Mouse (Mus musculus) embryonic facial prominence, embryonic 14.5 days (tissue): ENCODE measurements around the gene Ephb4. TPM values are rescaled to one million over a fixed set of nuclear protein-coding genes. Genes with fewer than 3 reads are reported as not detected.

Experiments used
- ATAC-seq: fragments of 200-750 bp; cut with Nextera tagmentation; 2 replicates; pipeline ENCODE4 v1.8.0; 2017; ENCODE audit warnings: low read depth, moderate number of reproducible peaks, moderate TSS enrichment
- DNase-seq: peaks from one replicate; pipeline ENCODE4 v3.0.0-alpha.2; 2015; ENCODE audit warnings: low spot score
- H3K27ac ChIP-seq: fragments of 300-500 bp; sonication (generic); replicated peaks from 2 replicates; pipeline ENCODE4 v1.5.1; 2014; ENCODE audit warnings: low read depth, mild to moderate bottlenecking, low read length, moderate library complexity
- H3K27me3 ChIP-seq: fragments of 300-500 bp; sonication (generic); replicated peaks from 2 replicates; pipeline ENCODE4 v1.6.1; 2014; ENCODE audit warnings: low read length; ENCODE audit not compliant: control insufficient read depth, insufficient read depth
- H3K36me3 ChIP-seq: fragments of 300-500 bp; sonication (generic); 2 replicates; pipeline ENCODE4 v1.6.1; 2014; ENCODE audit warnings: low read length, mixed read lengths; ENCODE audit not compliant: control insufficient read depth, insufficient read depth
- H3K4me1 ChIP-seq: fragments of 300-500 bp; sonication (generic); 2 replicates; pipeline ENCODE4 v1.6.1; 2014; ENCODE audit warnings: antibody characterized with exemption, low read length; ENCODE audit not compliant: control insufficient read depth, insufficient read depth
- H3K4me2 ChIP-seq: fragments of 300-500 bp; sonication (generic); 2 replicates; pipeline ENCODE4 v1.6.1; 2014; ENCODE audit warnings: low read depth, mild to moderate bottlenecking, low read length, moderate library complexity, mixed read lengths
- H3K4me3 ChIP-seq: fragments of 300-500 bp; sonication (generic); 2 replicates; pipeline ENCODE4 v1.5.1; 2014; ENCODE audit warnings: low read depth, mild to moderate bottlenecking, low read length
- H3K9ac ChIP-seq: fragments of 300-500 bp; sonication (generic); 2 replicates; pipeline ENCODE4 v1.6.1; 2014; ENCODE audit warnings: low read depth, mild to moderate bottlenecking, low read length, moderate library complexity, mixed read lengths
- H3K9me3 ChIP-seq: fragments of 300-500 bp; sonication (generic); 2 replicates; pipeline ENCODE4 v1.6.1; 2016; ENCODE audit warnings: low read length; ENCODE audit not compliant: control insufficient read depth
- WGBS: fragments of 180-500 bp; shearing (Covaris S2); extraction: QIAGEN DNeasy Blood & Tissue Kit; methylation state at CpG from one replicate; pipeline ENCODE4 v1.1.7; 2014; 5-methylcytosine and 5-hydroxymethylcytosine counted together
- polyA plus RNA-seq: library from polyadenylated mRNA; unstranded; fragments of >200 nt; fragmentation: Nextera tagmentation; extraction: Ambion mirVana; gene quantifications from 2 replicates; pipeline ENCODE4 v1.2.1, GENCODE M21; 2014

The Ephb4 gene
- polyA plus RNA-seq, 1 experiment from 2014 or later: 57.7 TPM

GRCm38 (mm10) chr5:137332857-137333511, 16.9 kb upstream of the Ephb4 start:
- no peaks in the 10 kb centered on the region for H3K27me3 ChIP-seq
- 14% methylated on average over 15 of the region's 15 CpGs for WGBS
- H3K9ac ChIP-seq: peak overlapping the region; percentile 81
- H3K27ac ChIP-seq: no peak overlapping the region
- H3K9me3 ChIP-seq: no peaks in the 10 kb centered on the region
- DNase-seq (no peak), ATAC-seq (no peak)
- peaks cover 4% of the 10 kb centered on the region; the same call in 1 of the 2 replicates for H3K36me3 ChIP-seq
- H3K4me1 ChIP-seq: 0 out of 2 replicates have a peak, but pooled peaks cover 6% of the 10 kb centered on the region
- peak overlapping the region; percentile 70 for H3K4me3 ChIP-seq
- H3K4me2 ChIP-seq: peak overlapping the region; percentile 96

- peak within 1 kb of the TSS; percentile 81 for H3K9ac ChIP-seq
- no peaks in the 10 kb centered on the region for H3K36me3 ChIP-seq
- peak; percentile 98 for DNase-seq
- peak; percentile 89 for ATAC-seq
- peak within 1 kb of the TSS; percentile 70 for H3K4me3 ChIP-seq
- H3K4me1 ChIP-seq: 0 out of 2 replicates have a peak, but pooled peaks cover 6% of the 10 kb centered on the region
- H3K27me3 ChIP-seq: no peaks in the 10 kb centered on the region
- no peaks in the 10 kb centered on the region for H3K9me3 ChIP-seq
- H3K4me2 ChIP-seq: peak within 1 kb of the TSS; percentile 96
- no peak within 1 kb of the TSS for H3K27ac ChIP-seq
- under 1% methylated on average over 44 of the region's 44 CpGs for WGBS
Measured at GRCm38 (mm10) chr5:137333512-137334174, 16.3 kb upstream of the Ephb4 start, which contains the start of gene Slc12a9. Gene Slc12a9 (minus strand): TSS chr5:137333597.

GRCm38 (mm10) chr5:137334317-137334716, 15.6 kb upstream of the Ephb4 start:
- Histone ChIP-seq H3K9ac (no peak overlapping the region), H3K27ac (no peak overlapping the region), H3K27me3 (no peaks in the 10 kb centered on the region), H3K9me3 (no peaks in the 10 kb centered on the region), H3K4me2 (peak overlapping the region; percentile 96), H3K4me3 (peak overlapping the region; percentile 70), H3K4me1 (peaks cover 10% of the 10 kb centered on the region), H3K36me3 (no peaks in the 10 kb centered on the region)
- DNase-seq: no peak
- ATAC-seq: no peak
- 57% methylated on average over 10 of the region's 10 CpGs for WGBS

- DNase-seq: no peak
- Histone ChIP-seq H3K9me3 (no peaks in the 10 kb centered on the region), H3K4me3 (no peak overlapping the region), H3K9ac (no peak overlapping the region), H3K27me3 (no peaks in the 10 kb centered on the region), H3K4me2 (no peak overlapping the region), H3K27ac (no peak overlapping the region), H3K36me3 (no peaks in the 10 kb centered on the region), H3K4me1 (peaks cover 10% of the 10 kb centered on the region)
- no peak for ATAC-seq
- WGBS: 76% methylated on average over 6 of the region's 6 CpGs
Measured at GRCm38 (mm10) chr5:137335066-137335465, 14.8 kb upstream of the Ephb4 start.

GRCm38 (mm10) chr5:137337190-137337589, 12.7 kb upstream of the Ephb4 start:
- no peak overlapping the region for H3K4me3 ChIP-seq
- no peak overlapping the region for H3K4me2 ChIP-seq
- DNase-seq (no peak), ATAC-seq (no peak)
- H3K4me1 ChIP-seq: peaks cover 10% of the 10 kb centered on the region
- 28% methylated on average over 8 of the region's 8 CpGs for WGBS
- no peaks in the 10 kb centered on the region for H3K27me3 ChIP-seq
- H3K27ac ChIP-seq: no peak overlapping the region
- no peaks in the 10 kb centered on the region for H3K9me3 ChIP-seq
- H3K36me3 ChIP-seq: no peaks in the 10 kb centered on the region
- no peak overlapping the region for H3K9ac ChIP-seq

- H3K9me3 ChIP-seq: no peaks in the 10 kb centered on the region
- H3K27ac ChIP-seq: peak overlapping the region; percentile 87
- H3K9ac ChIP-seq: peak overlapping the region; percentile 68
- DNase-seq (peak; percentile 97), ATAC-seq (peak; percentile 87)
- peak overlapping the region; percentile 83 for H3K4me2 ChIP-seq
- H3K36me3 ChIP-seq: no peaks in the 10 kb centered on the region
- WGBS: 0% methylated on average over 19 of the region's 19 CpGs
- H3K4me3 ChIP-seq: peak overlapping the region; percentile 40
- H3K27me3 ChIP-seq: no peaks in the 10 kb centered on the region
- peaks cover 7% of the 10 kb centered on the region for H3K4me1 ChIP-seq
Measured at GRCm38 (mm10) chr5:137338256-137338655, 11.7 kb upstream of the Ephb4 start.

GRCm38 (mm10) chr5:137338663-137339289, 11.1 kb upstream of the Ephb4 start:
- peak overlapping the region; percentile 83 for H3K4me2 ChIP-seq
- WGBS: under 1% methylated on average over 11 of the region's 11 CpGs
- H3K27me3 ChIP-seq: no peaks in the 10 kb centered on the region
- peak overlapping the region; percentile 68 for H3K9ac ChIP-seq
- DNase-seq: peak; percentile 72
- H3K36me3 ChIP-seq: no peaks in the 10 kb centered on the region
- H3K9me3 ChIP-seq: no peaks in the 10 kb centered on the region
- H3K27ac ChIP-seq: peak overlapping the region; percentile 87
- ATAC-seq: peak; percentile 21
- peaks cover 7% of the 10 kb centered on the region for H3K4me1 ChIP-seq
- peak overlapping the region; percentile 40 for H3K4me3 ChIP-seq

- H3K9ac ChIP-seq: peak overlapping the region; percentile 68
- peak overlapping the region; percentile 87 for H3K27ac ChIP-seq
- peak; percentile 49 for ATAC-seq
- peaks cover 7% of the 10 kb centered on the region for H3K4me1 ChIP-seq
- 7% methylated on average over 19 of the region's 22 CpGs for WGBS
- peak overlapping the region; percentile 83 for H3K4me2 ChIP-seq
- DNase-seq: peak; percentile 78
- no peaks in the 10 kb centered on the region for H3K27me3 ChIP-seq
- no peaks in the 10 kb centered on the region for H3K36me3 ChIP-seq
- H3K4me3 ChIP-seq: peak overlapping the region; percentile 40
- no peaks in the 10 kb centered on the region for H3K9me3 ChIP-seq
Measured at GRCm38 (mm10) chr5:137339290-137339979, 10.5 kb upstream of the Ephb4 start.
